Mouse (Mus musculus): ENCODE measurements at regions not wholly inside any gene's neighbourhood (a gene's known extent, or its start where the extent isn't known, plus 50 kb on each side); places are given as distances from the start of the nearest gene placed in this dataset.
"Not testable (repeated sequence)": the region's sequence is repeated elsewhere in the genome, so short reads cannot be mapped to it uniquely, and the experiment has no call there.

- no peak for DNase-seq
Observed at GRCm38 (mm10) chr3:117116210-117116609, 147.4 kb upstream of the Palmd start.

- no peak for DNase-seq
Observed at GRCm38 (mm10) chr3:117112766-117113165, 144.0 kb upstream of the Palmd start.

- DNase-seq: no peak
Observed at GRCm38 (mm10) chr3:117112304-117112703, 143.5 kb upstream of the Palmd start.

GRCm38 (mm10) chr3:117108966-117109700 lies 140.3 kb upstream of the Palmd start:
- peak; percentile 10 for DNase-seq

GRCm38 (mm10) chr3:117107986-117108385 lies 139.2 kb upstream of the Palmd start:
- DNase-seq: no peak

GRCm38 (mm10) chr3:117107378-117107777 lies 138.6 kb upstream of the Palmd start:
- DNase-seq: no peak

GRCm38 (mm10) chr3:117087646-117088045 lies 118.9 kb upstream of the Palmd start:
- DNase-seq: no peak

- DNase-seq: no peak
Observed at GRCm38 (mm10) chr3:117076734-117077133, 107.9 kb upstream of the Palmd start.

- DNase-seq: no peak
Observed at GRCm38 (mm10) chr3:117073399-117073798, 104.6 kb upstream of the Palmd start.

GRCm38 (mm10) chr3:117072998-117073397 lies 104.2 kb upstream of the Palmd start:
- no peak for DNase-seq

GRCm38 (mm10) chr3:117071851-117072250 lies 103.1 kb upstream of the Palmd start:
- no peak for DNase-seq

GRCm38 (mm10) chr3:117067470-117068053 lies 98.8 kb upstream of the Palmd start:
- no peak for DNase-seq

- no peak for DNase-seq
Observed at GRCm38 (mm10) chr3:117065904-117066303, 97.1 kb upstream of the Palmd start.

- DNase-seq: peak; percentile 38
Observed at GRCm38 (mm10) chr3:117061831-117062230, 93.0 kb upstream of the Palmd start.

GRCm38 (mm10) chr3:117061182-117061581 lies 92.4 kb upstream of the Palmd start:
- DNase-seq: no peak

GRCm38 (mm10) chr3:117054711-117055110 lies 85.9 kb upstream of the Palmd start:
- DNase-seq: not testable (repeated sequence)

- no peak for DNase-seq
Observed at GRCm38 (mm10) chr3:117051431-117051830, 82.6 kb upstream of the Palmd start.

- no peak for DNase-seq
Observed at GRCm38 (mm10) chr3:117050909-117051308, 82.1 kb upstream of the Palmd start.

GRCm38 (mm10) chr3:117049410-117049809 lies 80.6 kb upstream of the Palmd start:
- DNase-seq: no peak

GRCm38 (mm10) chr3:117044809-117045208 lies 76.0 kb upstream of the Palmd start:
- no peak for DNase-seq

- DNase-seq: no peak
Observed at GRCm38 (mm10) chr3:117044304-117044703, 75.5 kb upstream of the Palmd start.

GRCm38 (mm10) chr3:117038928-117039300 lies 70.1 kb upstream of the Palmd start:
- DNase-seq: no peak

- DNase-seq: no peak
Observed at GRCm38 (mm10) chr3:117038280-117038927, 69.6 kb upstream of the Palmd start.
